Mouse (Mus musculus) layer of hippocampus, adult 18-20 months (tissue): Measurements from ENCODE around the gene Psmd3. TPM values are rescaled to one million over a fixed set of nuclear protein-coding genes. Genes with fewer than 3 reads are reported as not detected.
"Not testable (repeated sequence)": the region's sequence is repeated elsewhere in the genome, so short reads cannot be mapped to it uniquely, and the experiment has no call there.

Experiments used
- DNase-seq, 2 experiments: peaks; one replicate each; pipeline ENCODE4 v3.0.0; 2022; ENCODE audit warnings: low spot score in 2 of 2
- total RNA-seq, 2 experiments: library from RNA; stranded (reverse); gene quantifications; 2 replicates each; pipeline ENCODE4 v1.2.3; 2021

The Psmd3 gene
- total RNA-seq, 2 experiments from 2014 or later: 126 to 131 TPM

DNA sequence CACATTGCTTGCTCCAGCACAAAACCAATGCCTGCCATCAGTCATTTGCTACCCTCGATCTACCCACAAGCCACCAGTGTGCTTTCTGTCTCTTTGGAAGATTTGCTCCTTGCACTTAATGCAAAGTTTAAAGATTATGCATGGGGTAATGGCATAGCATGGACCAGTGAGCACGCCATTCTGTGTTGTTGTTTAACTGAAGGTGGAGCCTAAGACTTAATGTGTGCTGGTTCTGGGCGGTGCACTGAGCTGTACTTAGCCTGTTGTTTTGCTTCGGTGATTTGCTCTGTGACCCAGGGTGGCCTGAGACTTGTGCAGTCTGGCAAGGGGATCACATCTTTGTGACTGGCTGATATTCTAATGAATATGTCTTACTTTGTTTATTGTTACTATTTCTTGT lies 4.6 kb downstream of the Psmd3 start:
- DNase-seq: no peak

DNA sequence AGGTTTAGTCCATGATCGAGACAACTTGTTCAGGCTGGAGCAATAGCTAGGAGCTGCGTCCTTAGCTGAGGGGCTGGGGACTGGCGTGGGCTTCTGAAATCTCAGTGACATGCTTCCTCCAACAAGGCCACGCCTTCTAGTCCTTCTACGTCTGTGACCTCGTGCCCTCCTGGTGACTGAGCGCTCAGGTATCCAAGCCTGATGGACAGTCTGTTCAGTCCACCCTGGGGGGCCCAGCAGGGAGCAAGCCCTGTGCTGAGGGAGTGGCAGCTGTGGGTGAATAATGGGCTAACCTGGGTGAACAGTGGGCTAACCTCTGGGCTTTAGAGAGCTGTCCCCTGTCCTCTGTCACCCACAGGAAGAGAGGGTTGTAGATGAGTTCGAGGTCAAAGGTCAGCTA lies 5.7 kb downstream of the Psmd3 start:
- no peak for DNase-seq

GRCm38 (mm10) chr11:98693201-98693600 lies 10.8 kb downstream of the Psmd3 start:
- DNase-seq: no peak

DNA sequence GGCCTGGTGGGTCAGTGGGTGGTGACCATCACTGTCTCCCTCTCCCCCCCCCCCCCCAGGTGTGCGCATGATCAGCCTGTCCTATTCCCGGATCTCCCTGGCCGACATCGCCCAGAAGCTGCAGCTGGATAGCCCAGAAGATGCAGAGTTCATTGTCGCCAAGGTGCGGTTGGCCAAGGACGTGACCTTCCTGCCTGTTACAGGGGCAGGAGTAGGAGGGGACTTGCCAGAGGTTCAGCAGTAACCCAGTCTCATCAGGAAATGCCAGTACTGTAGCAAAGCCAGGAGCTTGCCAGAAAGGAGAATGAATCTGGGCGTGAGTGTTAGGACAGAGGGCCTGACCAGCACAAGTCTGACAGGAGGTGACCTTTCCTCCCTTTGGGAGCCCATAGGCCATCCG lies 11.4 kb downstream of the Psmd3 start:
- no peak for DNase-seq

DNA sequence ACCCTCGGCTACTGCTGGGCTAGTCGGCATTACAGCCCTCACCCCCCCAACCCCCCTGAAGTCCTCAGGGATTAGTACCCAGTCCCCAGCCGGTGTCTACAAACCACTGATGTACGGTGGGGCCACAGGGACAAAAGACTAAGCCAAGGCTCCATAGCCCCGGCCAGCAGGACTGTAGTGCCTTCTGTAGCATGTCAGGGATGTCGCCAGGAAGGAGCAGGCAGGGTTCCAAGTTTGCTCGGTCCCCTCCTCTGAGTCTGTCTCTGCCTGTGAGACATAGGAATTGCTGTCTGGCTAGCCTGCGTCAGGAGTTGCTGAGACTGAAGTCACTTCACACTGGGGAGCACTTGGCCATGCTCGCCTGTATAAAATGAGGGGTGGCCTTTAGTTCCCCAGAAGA lies 11.9 kb downstream of the Psmd3 start:
- no peak for DNase-seq

GRCm38 (mm10) chr11:98695408-98695807 lies 13.1 kb downstream of the Psmd3 start:
- DNase-seq: no peak

- no peak for DNase-seq
These were observed 14.3 kb downstream of the Psmd3 start for GRCm38 (mm10) chr11:98696454-98697216.

DNA sequence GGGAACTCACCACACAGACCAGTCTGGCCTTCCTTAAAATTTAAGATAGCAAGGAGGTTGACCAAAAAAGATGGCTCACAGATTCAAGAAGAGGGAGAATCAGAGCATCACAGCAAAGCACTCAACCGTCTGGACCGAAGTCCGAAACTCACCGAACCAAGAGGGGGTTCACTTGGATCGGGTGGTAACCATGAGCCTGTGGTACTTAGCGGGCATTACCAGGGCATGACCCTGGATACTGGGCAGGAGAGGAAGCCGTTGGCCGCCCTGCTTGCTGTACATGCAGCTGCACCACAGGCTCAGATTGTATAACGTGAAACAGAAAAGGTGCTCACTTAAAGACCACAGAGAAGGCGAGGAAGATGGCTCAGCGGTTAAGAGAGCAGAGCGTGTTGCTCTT lies 14.9 kb downstream of the Psmd3 start:
- no peak for DNase-seq

GRCm38 (mm10) chr11:98698849-98699640 lies 16.7 kb downstream of the Psmd3 start:
- no peak for DNase-seq

DNA sequence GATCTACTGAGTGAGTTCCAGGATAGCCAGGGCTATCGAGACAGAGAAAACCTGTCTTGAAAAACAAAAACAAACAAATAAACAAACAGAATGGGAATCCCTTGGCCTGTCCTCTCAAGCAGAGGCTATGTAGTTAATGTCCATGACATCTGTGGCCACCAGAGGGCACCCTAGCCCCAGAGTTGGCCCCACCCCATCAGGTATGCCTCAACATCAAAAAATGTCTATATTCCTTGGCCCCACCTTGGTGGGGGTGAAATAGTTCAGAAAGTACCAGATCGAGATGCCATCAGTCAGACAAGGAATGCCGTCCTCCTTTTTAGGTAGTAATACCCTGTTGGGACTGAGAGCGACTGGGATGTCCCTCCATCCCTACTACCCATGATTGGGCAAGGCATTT lies 17.6 kb downstream of the Psmd3 start:
- DNase-seq: peak; percentile 53 to 85

DNA sequence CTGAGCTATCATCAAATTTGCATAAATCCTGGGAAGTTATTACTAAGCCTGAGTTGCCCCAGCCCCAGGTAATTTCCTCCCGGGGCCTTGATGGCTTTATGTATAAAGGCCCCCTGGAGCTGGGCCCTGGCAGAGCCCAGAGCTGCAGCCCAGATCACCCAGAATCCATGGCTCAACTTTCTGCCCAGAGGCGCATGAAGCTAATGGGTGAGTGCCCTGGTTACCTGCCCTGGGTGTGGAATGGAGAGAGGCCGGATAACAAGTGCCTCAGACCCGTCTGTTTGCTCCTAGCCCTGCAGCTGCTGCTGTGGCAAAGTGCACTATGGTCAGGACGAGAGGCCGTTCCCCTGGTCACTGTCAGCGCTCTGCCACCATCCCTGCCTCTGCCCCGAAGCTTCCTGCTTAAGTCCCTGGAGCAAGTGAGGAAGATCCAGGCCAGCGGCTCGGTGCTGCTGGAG lies 18.9 kb downstream of the Psmd3 start, which contains the start of gene Csf3:
Gene Csf3 (plus strand): TSS at position 51 of the 458 bp plus-strand sequence.
- DNase-seq: no peak

DNA sequence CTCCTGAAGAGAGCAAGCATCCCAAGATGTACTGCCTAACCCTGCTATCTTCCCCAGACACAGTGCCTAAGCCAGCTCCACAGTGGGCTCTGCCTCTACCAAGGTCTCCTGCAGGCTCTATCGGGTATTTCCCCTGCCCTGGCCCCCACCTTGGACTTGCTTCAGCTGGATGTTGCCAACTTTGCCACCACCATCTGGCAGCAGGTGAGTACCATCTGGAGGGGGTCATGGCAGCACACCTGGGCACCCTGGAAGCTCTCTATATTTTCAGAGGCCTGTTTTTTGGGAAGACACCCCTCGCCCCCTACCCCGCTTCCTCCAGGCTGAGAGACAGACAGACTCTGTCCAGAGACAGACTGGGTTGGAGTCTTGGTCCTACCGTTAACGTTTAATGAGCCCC lies 20.0 kb downstream of the Psmd3 start:
- DNase-seq: no peak

GRCm38 (mm10) chr11:98705021-98705420 lies 22.7 kb downstream of the Psmd3 start:
- no peak for DNase-seq

GRCm38 (mm10) chr11:98707401-98708281 lies 25.3 kb downstream of the Psmd3 start:
- DNase-seq: no peak

DNA sequence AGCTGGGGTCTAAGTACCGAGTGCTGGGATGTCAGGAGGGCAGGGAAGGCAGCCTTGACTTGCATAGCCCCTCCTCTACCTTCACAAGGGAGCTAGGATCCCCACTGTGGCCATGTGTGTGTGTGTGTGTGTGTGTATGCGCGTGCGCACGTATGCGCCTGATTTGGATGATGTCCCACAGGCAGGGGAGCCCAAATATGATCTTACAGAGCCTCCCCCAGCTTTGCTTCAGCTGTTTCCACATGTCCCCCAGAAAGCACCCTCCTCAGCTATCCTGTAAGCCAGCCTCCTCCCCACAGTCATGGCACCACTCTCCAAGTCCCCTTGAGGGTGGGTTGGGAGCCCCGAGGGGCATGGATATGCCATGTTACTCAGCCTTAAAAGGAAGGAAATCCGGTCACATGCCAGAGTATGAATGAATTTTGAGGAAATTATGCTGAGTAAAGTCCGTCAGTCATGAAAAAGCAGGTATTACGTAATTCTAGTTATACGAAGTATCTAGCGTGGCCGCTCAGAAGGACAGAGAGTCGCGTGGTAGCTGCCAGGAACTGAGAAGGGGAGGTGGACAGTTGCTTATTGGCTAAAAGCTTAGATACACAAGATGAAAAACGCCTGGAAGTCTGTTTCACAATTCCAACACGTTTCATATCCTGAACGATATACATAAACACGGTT lies 26.1 kb downstream of the Psmd3 start:
- no peak for DNase-seq

GRCm38 (mm10) chr11:98709001-98709741 lies 26.8 kb downstream of the Psmd3 start:
- DNase-seq: no peak

- DNase-seq: peak; percentile 64 to 84
These were observed 28.2 kb downstream of the Psmd3 start for GRCm38 (mm10) chr11:98710416-98711045.

GRCm38 (mm10) chr11:98711046-98711434 lies 28.7 kb downstream of the Psmd3 start:
- no peak for DNase-seq

- not testable (repeated sequence) for DNase-seq
These were observed 29.7 kb downstream of the Psmd3 start for GRCm38 (mm10) chr11:98712009-98712408.

- DNase-seq: no peak
These were observed 31.3 kb downstream of the Psmd3 start for GRCm38 (mm10) chr11:98713703-98714102.
